Mouse (Mus musculus) olfactory bulb, adult 2 months (tissue): ENCODE measurements at regions not wholly inside any gene's neighbourhood (a gene's known extent, or its start where the extent isn't known, plus 50 kb on each side); places are given as distances from the start of the nearest gene placed in this dataset.

Source experiments
- CTCF ChIP-seq: fragments of 200-500 bp; IDR thresholded peaks from 2 replicates; pipeline ENCODE4 v1.5.1; 2012; ENCODE audit warnings: low read depth, mild to moderate bottlenecking, low read length, moderate library complexity; ENCODE audit not compliant: insufficient read depth
- POLR2A ChIP-seq: fragments of 200-500 bp; IDR thresholded peaks from 2 replicates; pipeline ENCODE4 v1.6.1; 2012; ENCODE audit warnings: mild to moderate bottlenecking, low read depth, low read length, moderate library complexity; ENCODE audit not compliant: insufficient read depth

- TF ChIP-seq CTCF = no peak
- no peak for TF ChIP-seq POLR2A
Measured at GRCm38 (mm10) chr16:93464898-93465297, 139.0 kb downstream of the Setd4 start.
